Mouse (Mus musculus): ENCODE data around the gene Dtx1. TPM values are rescaled to one million over a fixed set of nuclear protein-coding genes. Genes with fewer than 3 reads are reported as not detected.

Gene Dtx1
- polyA plus RNA-seq, 1 experiment from 2014 or later = 0.74 TPM

DNA sequence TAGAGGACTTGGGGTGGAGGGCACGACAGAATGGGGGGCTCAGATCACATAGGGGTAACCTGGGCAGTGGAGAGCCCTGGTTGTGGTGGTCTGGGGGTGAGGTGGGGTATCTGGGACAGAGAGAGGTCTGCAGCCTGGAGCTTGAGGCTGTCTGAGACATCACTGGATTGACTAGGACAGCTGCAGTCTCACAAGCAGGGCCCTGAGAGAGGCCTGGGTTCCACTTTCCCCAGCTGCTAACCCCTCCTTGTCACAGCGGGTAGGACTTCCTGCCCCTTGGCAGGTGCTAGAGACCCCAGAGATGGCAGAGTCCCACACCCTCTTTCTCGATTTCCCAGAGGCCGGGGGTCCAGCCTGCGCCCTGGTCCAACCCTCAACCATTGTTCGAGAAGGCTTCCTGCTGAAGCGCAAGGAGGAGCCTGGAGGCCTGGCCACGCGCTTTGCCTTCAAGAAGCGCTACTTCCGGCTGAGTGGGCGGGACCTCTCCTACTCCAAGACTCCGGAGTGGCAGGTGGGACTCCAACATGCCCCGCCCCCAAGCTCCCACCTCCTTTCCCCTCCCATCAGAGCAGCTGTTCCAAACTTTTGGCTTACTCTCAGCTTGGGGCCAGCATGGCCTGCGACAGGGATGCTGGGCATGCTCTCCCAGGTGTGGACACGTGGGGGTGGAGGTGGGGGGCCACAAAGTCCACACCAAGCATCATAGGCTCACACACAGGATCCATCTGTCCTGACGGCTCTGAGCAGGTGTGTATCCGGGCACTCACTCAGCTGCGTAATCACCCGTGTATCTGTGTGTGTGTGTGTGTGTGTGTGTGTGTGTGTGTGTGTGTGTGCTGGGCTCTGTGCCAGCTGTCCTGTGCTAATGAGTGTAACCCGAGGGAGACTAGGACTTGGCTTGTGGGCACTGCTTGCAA, 37.2 kb downstream of the Dtx1 start:
- H3K27ac ChIP-seq (replicated peaks) = no peak overlapping the region
- H3K27me3 ChIP-seq (replicated peaks) = peaks cover 47% of the 10 kb centered on the region
- H3K9me3 ChIP-seq = no peaks in the 10 kb centered on the region
- no peak for ATAC-seq (ENCODE audit: extremely low read depth, insufficient number of reproducible peaks, low FRiP score, low TSS enrichment)
- no peaks in the 10 kb centered on the region for H3K36me3 ChIP-seq
- no peak overlapping the region for H3K9ac ChIP-seq
- peaks cover 2% of the 10 kb centered on the region; the same call in 1 of the 2 replicates for H3K4me1 ChIP-seq
- no peak overlapping the region for H3K4me2 ChIP-seq
- H3K4me3 ChIP-seq = no peak overlapping the region
- 31% methylated on average over 21 of the region's 21 CpGs for WGBS

GRCm38 (mm10) chr5:120673626-120674025, 38.1 kb downstream of the Dtx1 start:
- no peaks in the 10 kb centered on the region for H3K4me1 ChIP-seq
- no peak overlapping the region for H3K4me2 ChIP-seq
- H3K4me3 ChIP-seq = no peak overlapping the region
- H3K36me3 ChIP-seq = no peaks in the 10 kb centered on the region
- H3K9ac ChIP-seq = no peak overlapping the region
- H3K27me3 ChIP-seq (replicated peaks) = peaks cover 45% of the 10 kb centered on the region
- WGBS = 1% methylated on average over 12 of the region's 12 CpGs
- no peaks in the 10 kb centered on the region for H3K9me3 ChIP-seq
- H3K27ac ChIP-seq (replicated peaks) = no peak overlapping the region
- ATAC-seq (ENCODE audit: extremely low read depth, insufficient number of reproducible peaks, low FRiP score, low TSS enrichment) = no peak

- no peak for ATAC-seq (ENCODE audit: extremely low read depth, insufficient number of reproducible peaks, low FRiP score, low TSS enrichment)
- WGBS = 54% methylated on average over 3 of the region's 3 CpGs
- Histone ChIP-seq H3K9me3 (no peaks in the 10 kb centered on the region), H3K9ac (no peak overlapping the region), H3K27me3 (replicated peaks) (peaks cover 48% of the 10 kb centered on the region), H3K4me3 (no peak overlapping the region), H3K27ac (replicated peaks) (no peak overlapping the region), H3K4me1 (no peaks in the 10 kb centered on the region), H3K36me3 (no peaks in the 10 kb centered on the region), H3K4me2 (no peak overlapping the region)
Observed at GRCm38 (mm10) chr5:120671865-120672264, 39.9 kb downstream of the Dtx1 start.

GRCm38 (mm10) chr5:120670132-120670531, 41.6 kb downstream of the Dtx1 start:
- H3K9ac ChIP-seq = no peak overlapping the region
- H3K27ac ChIP-seq (replicated peaks) = no peak overlapping the region
- H3K4me3 ChIP-seq = no peak overlapping the region
- H3K4me2 ChIP-seq = no peak overlapping the region
- H3K27me3 ChIP-seq (replicated peaks) = peaks cover 49% of the 10 kb centered on the region
- no peaks in the 10 kb centered on the region for H3K4me1 ChIP-seq
- no peaks in the 10 kb centered on the region for H3K9me3 ChIP-seq
- WGBS = 87% methylated on average over 7 of the region's 7 CpGs
- no peak for ATAC-seq (ENCODE audit: extremely low read depth, insufficient number of reproducible peaks, low FRiP score, low TSS enrichment)
- no peaks in the 10 kb centered on the region for H3K36me3 ChIP-seq

DNA sequence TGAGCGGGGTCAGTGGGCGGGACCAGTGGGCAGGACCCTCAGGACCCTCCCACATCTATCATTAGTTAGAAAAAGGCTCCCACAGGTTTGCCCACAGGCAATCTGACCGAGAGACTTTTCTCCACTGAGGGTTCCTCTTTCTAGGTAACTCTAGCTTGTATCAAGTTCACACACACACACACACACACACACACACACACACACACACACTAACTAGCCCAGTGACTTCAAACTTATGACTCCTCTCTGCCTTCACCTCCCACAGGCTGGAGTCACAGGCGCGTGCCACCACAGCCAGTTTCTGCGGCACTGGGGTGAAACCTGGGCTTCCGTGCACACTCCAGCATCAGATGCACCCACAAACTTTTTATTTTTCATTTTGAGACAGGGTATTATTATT, 43.0 kb downstream of the Dtx1 start:
- no peaks in the 10 kb centered on the region for H3K36me3 ChIP-seq
- no peak overlapping the region for H3K27ac ChIP-seq (replicated peaks)
- WGBS = 71% methylated on average over 7 of the region's 7 CpGs
- no peak for ATAC-seq (ENCODE audit: extremely low read depth, insufficient number of reproducible peaks, low FRiP score, low TSS enrichment)
- H3K9ac ChIP-seq = no peak overlapping the region
- no peak overlapping the region for H3K4me3 ChIP-seq
- no peak overlapping the region for H3K4me2 ChIP-seq
- no peaks in the 10 kb centered on the region for H3K4me1 ChIP-seq
- peaks cover 47% of the 10 kb centered on the region for H3K27me3 ChIP-seq (replicated peaks)
- H3K9me3 ChIP-seq = no peaks in the 10 kb centered on the region

DNA sequence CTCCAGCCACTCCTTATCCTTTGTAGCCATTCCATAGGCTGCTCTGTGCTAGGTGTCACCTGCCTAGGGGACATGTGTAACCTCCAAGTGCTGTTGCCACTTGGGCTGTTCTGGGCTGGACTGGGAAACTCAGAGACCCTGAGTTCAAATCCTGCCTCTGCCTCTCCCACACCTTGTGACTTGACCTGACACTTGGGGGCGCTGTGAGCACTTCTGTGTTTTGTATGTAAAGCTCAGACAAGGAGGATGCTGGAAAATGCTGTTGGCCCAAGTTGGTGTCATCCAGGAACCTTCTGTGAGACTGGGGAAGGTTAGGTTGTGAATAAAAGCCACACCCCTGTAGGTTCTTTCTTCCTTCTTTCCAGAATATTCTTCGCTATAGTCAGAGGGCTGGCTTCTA, 46.8 kb downstream of the Dtx1 start:
- WGBS = 55% methylated on average over 2 of the region's 2 CpGs
- no peak for ATAC-seq (ENCODE audit: extremely low read depth, insufficient number of reproducible peaks, low FRiP score, low TSS enrichment)
- Histone ChIP-seq H3K4me3 (no peak overlapping the region), H3K27ac (replicated peaks) (no peak overlapping the region), H3K9me3 (no peaks in the 10 kb centered on the region), H3K4me1 (no peaks in the 10 kb centered on the region), H3K36me3 (no peaks in the 10 kb centered on the region), H3K9ac (no peak overlapping the region), H3K4me2 (no peak overlapping the region), H3K27me3 (replicated peaks) (peaks cover 80% of the 10 kb centered on the region)

DNA sequence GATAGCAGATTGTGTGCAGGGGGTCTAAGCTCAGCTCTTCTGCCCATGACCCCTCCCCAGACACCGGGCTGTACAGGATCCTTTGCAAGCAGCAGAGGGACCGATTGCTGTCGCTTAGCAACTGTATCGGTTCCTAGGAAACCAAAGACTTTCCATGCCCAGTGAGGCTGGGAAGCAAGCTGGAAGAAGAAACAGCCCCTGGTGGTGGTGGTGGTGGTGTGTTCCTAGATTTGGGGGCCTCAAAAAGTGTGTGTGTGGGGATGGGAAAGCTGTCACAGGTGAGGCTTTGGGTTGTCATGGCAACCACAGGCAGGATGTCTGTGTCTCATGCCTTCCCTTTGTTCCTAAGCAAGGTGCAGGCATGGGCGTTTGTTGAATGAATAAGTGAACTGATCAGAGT, 50.9 kb downstream of the Dtx1 start:
- no peak for ATAC-seq (ENCODE audit: extremely low read depth, insufficient number of reproducible peaks, low FRiP score, low TSS enrichment)
- Histone ChIP-seq H3K4me3 (no peak overlapping the region), H3K27ac (replicated peaks) (no peak overlapping the region), H3K4me1 (no peaks in the 10 kb centered on the region), H3K27me3 (replicated peaks) (peaks cover 78% of the 10 kb centered on the region), H3K9ac (no peak overlapping the region), H3K4me2 (no peak overlapping the region), H3K36me3 (no peaks in the 10 kb centered on the region), H3K9me3 (no peaks in the 10 kb centered on the region)
- WGBS = 63% methylated on average over 5 of the region's 5 CpGs

DNA sequence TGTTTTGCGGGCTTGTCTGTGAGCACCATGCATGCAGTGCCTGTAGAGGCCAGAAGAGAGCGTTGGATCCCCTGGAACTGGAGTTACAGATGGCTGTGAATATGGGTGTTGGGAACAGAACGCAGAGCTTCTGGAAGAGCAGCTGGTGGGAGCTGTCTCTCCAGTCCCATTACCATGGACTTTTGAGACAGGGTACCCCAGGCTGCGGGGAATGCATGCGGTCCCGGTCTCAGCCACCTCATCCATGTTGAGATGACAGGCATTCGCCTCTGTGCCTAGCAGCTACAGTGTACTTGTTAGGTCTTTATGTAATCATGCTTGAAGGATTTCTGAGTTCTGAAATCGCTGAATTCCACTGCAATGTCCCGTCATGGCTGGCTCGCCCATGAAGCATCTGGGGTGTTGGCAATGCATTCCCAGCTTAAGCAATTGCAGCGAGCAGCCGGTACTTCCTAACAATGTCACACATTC, 55.4 kb downstream of the Dtx1 start:
- Histone ChIP-seq H3K4me3 (no peak overlapping the region), H3K9me3 (no peaks in the 10 kb centered on the region), H3K27me3 (replicated peaks) (peaks cover 73% of the 10 kb centered on the region), H3K4me1 (no peaks in the 10 kb centered on the region), H3K27ac (replicated peaks) (no peak overlapping the region), H3K4me2 (no peak overlapping the region), H3K9ac (no peak overlapping the region), H3K36me3 (no peaks in the 10 kb centered on the region)
- 77% methylated on average over 12 of the region's 12 CpGs for WGBS
- ATAC-seq (ENCODE audit: extremely low read depth, insufficient number of reproducible peaks, low FRiP score, low TSS enrichment) = no peak

DNA sequence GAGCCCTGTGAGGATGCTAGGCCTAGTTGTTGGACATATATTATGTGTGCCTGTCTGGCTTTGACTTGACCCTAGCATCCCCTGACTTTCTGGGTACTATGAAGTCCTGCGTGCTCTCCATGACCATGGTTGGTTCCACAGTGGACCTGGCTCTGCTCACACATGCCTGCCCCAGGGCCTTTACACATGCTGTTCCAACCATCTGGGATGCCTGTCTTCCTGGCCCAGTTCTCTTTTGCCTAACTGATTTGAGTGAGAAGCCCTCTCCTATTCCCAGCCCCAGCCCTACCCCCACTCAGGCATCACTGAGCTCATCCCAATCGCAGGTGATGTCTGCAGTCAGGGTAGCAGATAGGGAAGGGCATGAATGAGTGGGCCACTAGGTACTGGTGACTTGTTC, 57.9 kb downstream of the Dtx1 start:
- Histone ChIP-seq H3K9me3 (no peaks in the 10 kb centered on the region), H3K27me3 (replicated peaks) (peaks cover 85% of the 10 kb centered on the region), H3K9ac (no peak overlapping the region), H3K4me1 (peaks cover 8% of the 10 kb centered on the region), H3K27ac (replicated peaks) (no peak overlapping the region), H3K4me3 (no peak overlapping the region), H3K36me3 (no peaks in the 10 kb centered on the region), H3K4me2 (no peak overlapping the region)
- WGBS = 85% methylated on average over 2 of the region's 2 CpGs
- ATAC-seq (ENCODE audit: extremely low read depth, insufficient number of reproducible peaks, low FRiP score, low TSS enrichment) = no peak

DNA sequence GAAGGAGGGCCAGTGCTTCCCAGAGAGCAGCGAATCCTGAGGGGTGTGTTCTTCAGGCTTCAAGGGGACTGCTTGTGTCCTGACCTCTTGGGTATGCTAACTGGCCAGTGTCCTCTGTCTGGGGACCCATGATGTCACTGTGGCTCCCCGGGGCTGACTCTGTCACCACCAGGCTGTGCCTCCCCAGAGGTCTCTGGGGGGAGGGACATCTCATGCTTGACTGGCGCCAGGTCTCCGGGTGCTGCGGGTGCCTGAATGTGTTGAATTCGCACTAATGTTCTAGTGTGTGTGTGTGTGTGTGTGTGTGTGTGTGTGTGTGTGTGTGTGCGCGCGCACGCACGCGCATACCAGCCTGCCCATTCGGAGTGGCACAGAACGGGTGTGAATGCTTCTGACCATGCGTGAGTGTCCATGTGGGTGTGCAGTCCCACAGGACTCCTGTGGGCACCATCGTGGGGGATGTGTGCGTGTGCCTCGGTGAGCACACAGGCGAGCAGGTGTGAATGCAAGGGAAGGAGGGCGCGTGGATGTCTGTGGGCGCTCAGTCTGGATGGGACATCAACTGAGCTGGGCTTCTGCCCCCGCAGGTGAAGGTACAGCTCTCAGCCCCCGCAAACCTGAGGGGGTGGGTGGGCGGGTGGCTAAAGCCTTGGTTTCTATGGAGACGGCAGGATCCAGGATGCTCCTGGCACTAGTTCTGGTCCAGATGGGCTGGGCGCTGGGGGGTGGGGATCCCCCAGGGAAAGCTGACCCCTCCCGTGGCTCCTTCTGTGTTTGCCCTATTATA, 58.6 kb downstream of the Dtx1 start:
- Histone ChIP-seq H3K9me3 (no peaks in the 10 kb centered on the region), H3K9ac (no peak overlapping the region), H3K4me1 (peaks cover 16% of the 10 kb centered on the region), H3K4me2 (no peak overlapping the region), H3K27me3 (replicated peaks) (peaks cover 86% of the 10 kb centered on the region), H3K36me3 (no peaks in the 10 kb centered on the region), H3K4me3 (no peak overlapping the region), H3K27ac (replicated peaks) (no peak overlapping the region)
- WGBS = 78% methylated on average over 28 of the region's 28 CpGs
- no peak for ATAC-seq (ENCODE audit: extremely low read depth, insufficient number of reproducible peaks, low FRiP score, low TSS enrichment)

GRCm38 (mm10) chr5:120651230-120651629, 60.5 kb downstream of the Dtx1 start:
- Histone ChIP-seq H3K4me1 (peaks cover 21% of the 10 kb centered on the region), H3K27me3 (replicated peaks) (peaks cover 89% of the 10 kb centered on the region), H3K4me2 (no peak overlapping the region), H3K36me3 (no peaks in the 10 kb centered on the region), H3K9me3 (no peaks in the 10 kb centered on the region), H3K27ac (replicated peaks) (no peak overlapping the region), H3K4me3 (no peak overlapping the region), H3K9ac (no peak overlapping the region)
- WGBS = 35% methylated on average over 5 of the region's 5 CpGs
- no peak for ATAC-seq (ENCODE audit: extremely low read depth, insufficient number of reproducible peaks, low FRiP score, low TSS enrichment)
